Mouse (Mus musculus): ENCODE measurements around the gene Cyp2u1.

The Cyp2u1 gene

DNA sequence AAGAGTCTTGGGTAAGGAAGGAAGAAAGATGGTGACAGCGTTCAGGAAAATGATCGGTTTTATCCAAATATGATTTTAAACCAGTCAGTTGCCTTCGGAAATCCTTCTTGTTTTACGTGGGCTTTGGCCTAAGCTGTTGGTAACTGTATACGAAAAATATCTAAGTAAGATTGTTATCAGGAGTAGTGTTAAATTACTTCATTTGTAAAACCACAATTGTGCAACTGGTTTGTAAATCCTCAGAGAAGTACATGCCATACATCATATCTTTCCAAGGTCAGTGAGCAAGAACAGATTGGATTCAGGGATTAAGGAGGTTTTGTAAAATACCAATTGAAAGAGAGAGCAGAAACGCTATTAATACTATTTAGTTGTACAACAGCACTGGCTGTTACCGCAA lies 3.2 kb upstream of the Cyp2u1 start:
- DNase-seq (ENCODE audit: low read depth in 2 of 2, low spot score in 2 of 2): no peak

- no peak for DNase-seq (ENCODE audit: low read depth in 2 of 2, low spot score in 2 of 2)
Observed at GRCm38 (mm10) chr3:131303320-131303714, 290 bp upstream of the Cyp2u1 start.

GRCm38 (mm10) chr3:131299908-131300307 lies 3.1 kb downstream of the Cyp2u1 start:
- peak in 1 of 2 experiments; percentile 35 for DNase-seq (ENCODE audit: low read depth in 2 of 2, low spot score in 2 of 2)

GRCm38 (mm10) chr3:131299078-131299477 lies 3.9 kb downstream of the Cyp2u1 start:
- DNase-seq (ENCODE audit: low read depth in 2 of 2, low spot score in 2 of 2): no peak

GRCm38 (mm10) chr3:131296893-131297292 lies 6.1 kb downstream of the Cyp2u1 start:
- DNase-seq (ENCODE audit: low read depth in 2 of 2, low spot score in 2 of 2): no peak

DNA sequence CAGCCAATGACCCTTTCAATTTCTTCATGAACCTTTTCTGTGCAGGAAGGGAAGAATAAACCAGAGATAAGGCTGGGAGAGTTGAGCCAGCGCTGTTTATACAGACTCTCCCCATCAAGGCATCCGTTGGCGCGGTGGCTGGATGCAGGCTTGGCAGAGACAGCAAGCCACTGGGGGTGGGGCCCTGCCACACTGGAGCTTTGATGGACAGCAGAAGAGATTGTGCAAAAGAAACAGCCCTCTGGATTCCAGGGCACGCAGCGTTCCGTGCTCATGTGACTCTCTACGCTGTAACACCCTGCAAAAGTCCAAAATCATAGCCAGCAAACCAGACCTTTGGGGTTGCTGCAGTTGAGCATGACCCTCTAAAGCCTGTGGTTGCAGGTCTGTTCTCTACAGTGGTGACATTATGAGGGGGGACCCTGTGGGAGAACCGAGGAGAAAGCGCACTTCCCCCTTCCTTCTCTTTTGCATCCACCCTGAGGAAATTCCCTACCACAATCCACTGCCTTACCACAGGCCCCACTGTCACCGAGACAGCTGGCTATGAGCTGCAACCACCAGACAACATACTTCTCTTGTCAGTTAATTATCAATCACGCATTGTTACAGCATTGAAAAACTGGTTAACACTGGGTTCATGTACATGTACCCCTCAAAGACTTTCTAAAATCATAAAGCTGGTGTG lies 7.4 kb downstream of the Cyp2u1 start:
- DNase-seq (ENCODE audit: low read depth in 2 of 2, low spot score in 2 of 2): no peak

- no peak for DNase-seq (ENCODE audit: low read depth in 2 of 2, low spot score in 2 of 2)
Observed at GRCm38 (mm10) chr3:131294503-131294902, 8.5 kb downstream of the Cyp2u1 start.

GRCm38 (mm10) chr3:131292959-131293358 lies 10.1 kb downstream of the Cyp2u1 start:
- DNase-seq (ENCODE audit: low read depth in 2 of 2, low spot score in 2 of 2): no peak

DNA sequence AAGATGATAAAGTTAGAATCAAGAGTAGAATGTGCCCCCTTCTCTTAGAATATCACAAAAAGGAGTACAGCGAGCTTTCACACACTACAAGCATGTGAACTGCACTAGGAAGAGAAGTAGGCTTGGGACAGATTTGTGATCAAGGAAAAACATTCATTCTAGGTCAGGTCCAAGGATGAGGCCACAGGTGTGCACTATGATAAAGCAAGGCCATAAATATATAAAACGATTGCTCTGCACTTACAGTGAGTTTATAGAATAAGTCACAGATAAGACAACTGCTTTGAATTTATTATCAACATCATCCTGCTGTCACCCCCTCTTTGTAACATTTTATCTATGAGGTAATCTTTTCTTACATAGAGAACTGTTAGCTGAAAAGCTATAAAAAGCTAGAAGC lies 10.7 kb downstream of the Cyp2u1 start:
- no peak for DNase-seq (ENCODE audit: low read depth in 2 of 2, low spot score in 2 of 2)

- no peak for DNase-seq (ENCODE audit: low read depth in 2 of 2, low spot score in 2 of 2)
Observed at GRCm38 (mm10) chr3:131291890-131292289, 11.1 kb downstream of the Cyp2u1 start.

DNA sequence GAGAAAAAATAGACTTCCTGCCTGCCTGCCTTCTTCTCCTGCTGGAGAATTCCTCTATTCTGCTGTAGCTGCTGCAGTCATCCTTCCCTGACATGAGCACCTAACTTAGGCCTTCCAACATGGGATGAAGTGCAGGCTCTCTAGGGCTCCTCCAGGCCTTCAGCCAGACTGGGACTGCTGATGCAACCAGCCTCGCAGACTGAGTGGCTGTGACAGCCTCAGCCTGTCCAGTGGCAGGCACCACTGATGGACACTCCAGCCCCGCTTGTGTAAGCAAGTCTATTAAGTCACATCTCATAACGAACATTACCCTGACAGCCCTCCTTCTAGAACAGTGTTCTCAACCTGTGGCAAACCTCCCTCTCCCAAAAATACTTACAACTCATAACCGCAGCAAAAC lies 28.9 kb downstream of the Cyp2u1 start:
- DNase-seq (ENCODE audit: low read depth in 2 of 2, low spot score in 2 of 2): no peak

DNA sequence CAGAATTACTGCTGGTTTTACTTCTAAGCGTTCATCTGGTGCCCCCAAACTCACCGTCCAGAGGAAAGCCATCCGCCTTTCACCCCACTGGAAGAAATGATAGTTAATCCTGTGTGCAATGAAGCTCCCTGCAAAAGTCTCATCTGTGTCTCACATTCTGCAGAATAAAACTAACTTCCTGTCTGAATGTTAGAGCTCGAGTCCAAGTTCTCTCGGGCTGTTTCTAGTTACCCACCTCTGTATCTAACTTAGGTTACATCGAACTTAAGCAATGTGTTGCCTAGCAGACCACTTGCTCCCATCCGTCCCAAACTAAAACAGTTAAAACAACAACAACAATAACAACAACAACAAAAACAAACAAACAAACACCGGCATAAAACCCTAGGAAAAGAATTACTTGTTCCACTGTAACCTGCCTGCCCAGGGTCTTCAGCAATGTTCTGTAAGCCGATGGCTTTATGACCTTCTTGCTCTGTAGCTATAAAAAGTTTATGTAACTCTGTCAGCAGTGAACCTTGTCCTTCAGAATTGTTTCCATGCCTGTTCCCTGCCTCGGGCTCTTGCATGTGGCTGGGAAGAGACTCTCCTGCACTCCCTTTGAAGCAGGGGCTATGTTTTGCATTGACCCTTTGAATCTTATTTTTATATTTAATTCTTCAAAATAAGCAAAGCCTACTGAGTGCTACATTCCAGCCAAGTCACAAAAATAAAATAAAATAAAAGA lies 30.5 kb downstream of the Cyp2u1 start:
- no peak for DNase-seq (ENCODE audit: low read depth in 2 of 2, low spot score in 2 of 2)

GRCm38 (mm10) chr3:131271559-131272373 lies 31.3 kb downstream of the Cyp2u1 start, which contains the start of gene Hadh:
Gene Hadh (minus strand): TSS chr3:131272101.
- DNase-seq (ENCODE audit: low read depth in 2 of 2, low spot score in 2 of 2): peak; percentile 59 to 75

DNA sequence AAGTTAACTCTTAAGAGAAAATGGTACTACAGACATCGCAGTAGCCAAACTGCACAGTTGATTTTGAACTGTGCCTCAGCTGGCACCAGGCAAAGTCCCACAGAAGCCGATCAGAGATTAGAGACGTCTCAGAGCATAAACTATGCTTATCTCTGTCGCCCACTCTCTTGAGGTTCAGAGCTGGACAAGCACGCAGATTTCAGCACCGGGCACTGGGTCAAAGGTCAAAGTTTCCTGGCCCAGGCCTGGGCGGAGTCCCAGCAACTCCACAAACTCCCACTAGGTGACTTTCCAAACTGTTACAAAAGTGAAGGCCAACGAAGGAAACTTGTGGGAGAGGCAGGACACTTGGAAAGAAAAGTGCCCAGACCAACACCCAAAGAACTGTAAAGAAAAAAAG lies 31.9 kb downstream of the Cyp2u1 start:
- DNase-seq (ENCODE audit: low read depth in 2 of 2, low spot score in 2 of 2): peak in 1 of 2 experiments; percentile 4

DNA sequence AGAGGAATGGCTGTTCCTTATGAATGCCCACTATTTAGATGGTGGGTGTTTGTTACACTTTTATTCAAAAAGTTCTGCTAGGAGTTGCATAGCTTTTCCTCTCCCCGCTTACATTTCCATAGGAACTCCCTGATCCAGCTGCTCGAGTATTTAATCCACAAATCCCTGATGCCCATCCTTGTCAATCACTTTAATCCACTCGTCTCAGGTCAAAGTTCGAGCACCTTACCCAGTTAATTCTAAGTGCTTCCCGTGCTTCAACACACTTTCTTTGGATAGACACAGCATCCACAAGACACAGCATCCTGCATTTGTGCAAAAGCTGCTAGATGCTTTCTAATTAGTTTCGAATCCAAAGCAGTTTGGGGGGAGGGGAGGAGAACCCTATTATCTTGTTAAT lies 32.6 kb downstream of the Cyp2u1 start:
- no peak for DNase-seq (ENCODE audit: low read depth in 2 of 2, low spot score in 2 of 2)

DNA sequence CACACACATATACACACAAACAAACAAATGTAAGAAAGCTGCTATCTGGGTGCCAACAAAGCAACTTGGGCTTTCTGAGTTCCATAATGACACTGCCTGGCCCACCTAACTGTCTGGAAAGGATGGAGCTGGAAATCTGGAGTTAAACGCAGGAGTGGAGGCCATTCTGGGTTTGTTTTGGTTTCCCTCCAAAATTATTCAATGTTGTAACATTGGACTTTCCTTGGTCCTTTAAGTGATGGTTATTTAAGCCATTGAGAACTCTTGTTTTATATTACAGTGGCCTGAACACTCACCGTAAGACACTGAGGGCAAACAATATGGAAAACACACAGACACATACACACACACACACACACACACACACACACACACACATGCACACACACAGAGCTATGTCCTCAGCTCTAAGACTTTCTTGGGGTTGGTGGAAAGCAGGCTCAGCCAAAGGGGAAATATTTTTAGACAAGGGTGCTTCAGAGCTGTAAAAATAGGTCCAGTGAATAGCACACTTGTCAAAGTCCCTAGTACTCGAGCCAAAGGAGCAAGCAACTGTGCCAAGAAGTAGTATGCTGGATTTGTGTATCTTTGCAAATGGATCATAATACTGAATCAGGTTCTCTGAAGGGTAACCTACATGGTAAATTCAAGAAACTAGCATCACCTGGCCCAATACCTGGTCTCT lies 36.5 kb downstream of the Cyp2u1 start:
- DNase-seq (ENCODE audit: low read depth in 2 of 2, low spot score in 2 of 2): no peak

DNA sequence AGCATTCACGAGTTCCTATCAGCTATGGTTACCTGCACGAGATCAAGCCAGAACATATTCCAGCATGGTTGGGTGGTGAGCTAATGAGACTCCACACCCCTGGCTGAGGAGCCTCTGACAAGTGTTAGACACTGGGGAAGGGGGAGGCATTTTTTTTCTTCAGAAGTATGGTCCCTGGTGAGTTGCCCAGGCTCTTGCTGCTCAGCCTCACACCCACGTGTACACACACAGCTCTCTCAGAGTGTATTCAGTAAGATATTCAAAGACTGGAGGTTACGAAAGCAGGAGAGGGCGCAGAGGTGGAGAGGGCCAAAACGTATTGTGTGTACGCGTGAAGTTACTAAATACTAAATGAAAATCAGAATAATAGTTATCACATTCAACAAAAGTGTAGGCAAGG lies 37.5 kb downstream of the Cyp2u1 start:
- no peak for DNase-seq (ENCODE audit: low read depth in 2 of 2, low spot score in 2 of 2)

GRCm38 (mm10) chr3:131263766-131264486 lies 39.1 kb downstream of the Cyp2u1 start:
- no peak for DNase-seq (ENCODE audit: low read depth in 2 of 2, low spot score in 2 of 2)

GRCm38 (mm10) chr3:131260418-131260817 lies 42.6 kb downstream of the Cyp2u1 start:
- no peak for DNase-seq (ENCODE audit: low read depth in 2 of 2, low spot score in 2 of 2)

GRCm38 (mm10) chr3:131259392-131259965 lies 43.5 kb downstream of the Cyp2u1 start:
- no peak for DNase-seq (ENCODE audit: low read depth in 2 of 2, low spot score in 2 of 2)
